Mouse (Mus musculus): ENCODE measurements around the gene Plpp2. TPM values are rescaled to one million over a fixed set of nuclear protein-coding genes. Genes with fewer than 3 reads are reported as not detected.

The Plpp2 gene
- polyA plus RNA-seq, 1 experiment from 2014 or later, result 34.9 TPM

DNA sequence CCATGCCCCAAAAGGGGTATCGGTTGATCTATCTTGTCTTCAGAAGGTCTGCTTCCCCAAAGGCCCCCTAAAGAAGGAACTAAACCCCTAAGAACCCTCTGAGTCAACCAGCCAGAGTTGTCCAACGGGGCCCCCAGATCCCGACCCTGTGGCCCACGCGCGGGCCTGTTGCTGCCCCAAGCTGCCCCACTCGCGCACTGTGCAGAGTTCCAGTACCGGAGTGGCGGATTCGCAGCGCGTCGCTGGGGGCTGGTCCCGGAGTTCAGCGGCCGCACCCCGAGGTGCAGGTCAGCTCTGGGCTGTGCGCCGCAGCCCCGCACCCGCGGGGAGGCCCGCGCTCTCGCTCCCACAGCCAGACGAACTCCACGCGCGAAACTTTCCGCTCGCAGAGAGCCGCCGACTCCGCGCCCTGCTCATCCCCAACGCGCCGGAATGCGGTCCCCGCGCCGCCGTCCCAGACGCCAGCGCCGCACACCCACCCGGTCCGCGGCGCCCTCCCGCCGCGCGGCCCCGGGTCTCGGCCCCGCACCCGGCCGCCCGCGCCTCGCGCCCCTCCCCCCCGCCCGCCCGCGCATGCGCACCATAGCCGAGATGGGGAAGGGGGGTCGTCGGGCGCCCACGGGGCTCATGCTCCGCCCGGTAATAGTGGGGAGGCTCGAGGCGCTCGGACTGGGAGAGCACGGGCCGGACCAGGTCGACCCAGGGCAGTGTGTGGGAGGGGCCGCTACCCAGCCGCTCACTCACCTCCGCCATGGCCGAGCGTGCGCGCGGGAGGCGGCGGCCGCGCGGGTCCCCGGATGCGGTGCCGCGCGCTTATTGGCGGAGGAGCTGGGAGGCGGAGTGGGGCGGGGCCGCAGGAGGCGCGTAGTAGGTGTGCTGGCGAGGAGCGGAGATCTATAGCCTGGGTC, 21.0 kb upstream of the Plpp2 start, which contains the start of gene Mier2:
Gene Mier2 (minus strand): TSS at position 870 of the 908 bp plus-strand sequence.
- peak; percentile 88 for ATAC-seq (ENCODE audit: low FRiP score, low TSS enrichment)
- Histone ChIP-seq H3K27me3 (ENCODE audit: control insufficient read depth, insufficient read depth, low read length) (no peaks in the 10 kb centered on the region), H3K4me1 (ENCODE audit: control insufficient read depth, insufficient read depth, low read length) (peaks cover 15% of the 10 kb centered on the region; the same call in 1 of the 2 replicates), H3K9ac (ENCODE audit: low read depth, low read length) (peak within 1 kb of the TSS; percentile 96), H3K36me3 (ENCODE audit: control insufficient read depth, insufficient read depth, low read length) (peaks cover 10% of the 10 kb centered on the region), H3K4me3 (ENCODE audit: low read length) (peak within 1 kb of the TSS; percentile 98), H3K4me2 (replicated peaks; ENCODE audit: low read depth, low read length) (peak within 1 kb of the TSS; percentile 81), H3K9me3 (ENCODE audit: control insufficient read depth, low read length) (no peaks in the 10 kb centered on the region), H3K27ac (ENCODE audit: low read depth, low read length) (peak within 1 kb of the TSS; percentile 68; the same call in 1 of the 2 replicates)
- under 1% methylated on average over 98 of the region's 108 CpGs for WGBS

DNA sequence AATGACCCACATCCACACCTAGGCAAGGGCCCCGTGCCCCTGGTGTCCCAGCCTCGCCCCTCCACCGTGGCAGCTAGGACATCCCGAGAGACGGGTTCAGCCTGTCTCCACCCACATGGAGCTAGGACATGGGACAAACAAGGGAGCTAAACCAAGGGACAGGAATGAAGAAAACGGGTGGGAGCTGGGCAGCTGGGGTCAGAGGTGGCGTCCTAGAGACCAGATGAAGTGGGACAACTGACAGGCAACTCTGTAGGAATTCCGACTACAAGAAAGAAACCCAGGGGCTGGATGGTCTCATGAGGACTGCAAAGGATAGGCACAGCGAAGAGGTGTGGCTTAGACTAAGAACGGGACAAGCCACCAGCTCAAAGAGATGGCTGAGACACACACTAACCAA, 20.1 kb upstream of the Plpp2 start:
- 23% methylated on average over 10 of the region's 10 CpGs for WGBS

DNA sequence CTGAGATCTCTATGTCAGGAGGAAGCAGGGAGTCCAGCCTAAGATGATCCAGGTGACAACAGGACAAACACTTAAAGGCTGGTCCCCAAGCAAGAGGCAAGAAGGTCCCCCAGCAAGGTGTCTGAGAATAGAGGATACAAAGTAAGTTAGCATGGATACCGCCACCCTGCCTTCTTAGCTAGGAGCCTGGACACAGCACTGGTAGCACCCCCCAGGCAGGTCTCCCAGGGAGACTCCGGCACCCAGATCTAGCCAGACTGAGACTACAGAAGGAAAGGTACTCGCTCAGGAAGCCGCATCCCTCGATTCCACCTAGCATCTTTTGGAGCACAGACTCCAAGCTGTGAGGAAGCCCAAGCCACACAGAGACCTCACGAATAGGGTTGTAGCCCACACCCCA, 19.6 kb upstream of the Plpp2 start:
- H3K4me2 ChIP-seq (replicated peaks; ENCODE audit: low read depth, low read length), result peak overlapping the region; percentile 81; the same call in 1 of the 2 replicates
- H3K27me3 ChIP-seq (ENCODE audit: control insufficient read depth, insufficient read depth, low read length), result no peaks in the 10 kb centered on the region
- no peak for ATAC-seq (ENCODE audit: low FRiP score, low TSS enrichment)
- peaks cover 24% of the 10 kb centered on the region for H3K36me3 ChIP-seq (ENCODE audit: control insufficient read depth, insufficient read depth, low read length)
- H3K9me3 ChIP-seq (ENCODE audit: control insufficient read depth, low read length), result no peaks in the 10 kb centered on the region
- peak overlapping the region; percentile 98; the same call in 1 of the 2 replicates for H3K4me3 ChIP-seq (ENCODE audit: low read length)
- WGBS, result 82% methylated on average over 6 of the region's 6 CpGs
- H3K4me1 ChIP-seq (ENCODE audit: control insufficient read depth, insufficient read depth, low read length), result peaks cover 15% of the 10 kb centered on the region; the same call in 1 of the 2 replicates
- no peak overlapping the region for H3K27ac ChIP-seq (ENCODE audit: low read depth, low read length)
- no peak overlapping the region; the same call in 1 of the 2 replicates for H3K9ac ChIP-seq (ENCODE audit: low read depth, low read length)

More for the DNA sequence above, 20.1 kb upstream of the Plpp2 start:
- Histone ChIP-seq H3K9me3 (ENCODE audit: control insufficient read depth, low read length) (no peaks in the 10 kb centered on the region), H3K4me3 (ENCODE audit: low read length) (peak overlapping the region; percentile 98), H3K27ac (ENCODE audit: low read depth, low read length) (no peak overlapping the region), H3K4me1 (ENCODE audit: control insufficient read depth, insufficient read depth, low read length) (peaks cover 15% of the 10 kb centered on the region; the same call in 1 of the 2 replicates), H3K27me3 (ENCODE audit: control insufficient read depth, insufficient read depth, low read length) (no peaks in the 10 kb centered on the region), H3K36me3 (ENCODE audit: control insufficient read depth, insufficient read depth, low read length) (peaks cover 19% of the 10 kb centered on the region), H3K9ac (ENCODE audit: low read depth, low read length) (peak overlapping the region; percentile 96; the same call in 1 of the 2 replicates), H3K4me2 (replicated peaks; ENCODE audit: low read depth, low read length) (peak overlapping the region; percentile 81)
- ATAC-seq (ENCODE audit: low FRiP score, low TSS enrichment), result no peak

DNA sequence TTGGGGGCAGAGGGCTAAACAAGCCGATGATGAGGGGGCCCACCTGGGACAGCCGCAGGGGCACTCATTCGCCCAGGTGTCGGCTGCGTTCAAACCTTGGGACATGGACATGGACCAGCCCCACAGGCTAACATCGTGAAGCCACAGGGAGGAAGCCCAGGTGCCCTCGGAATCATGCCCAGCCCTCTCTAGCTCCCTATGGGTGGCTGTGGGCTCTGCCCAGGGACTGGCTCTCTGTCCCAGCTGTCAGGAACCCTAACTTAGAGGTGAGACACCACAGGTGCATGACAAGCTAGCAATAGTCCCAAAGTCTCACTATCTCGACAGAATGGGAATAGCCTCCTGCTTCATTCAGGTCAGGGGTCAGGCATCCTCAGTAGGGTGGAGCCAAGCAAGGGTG, 18.9 kb upstream of the Plpp2 start:
- no peaks in the 10 kb centered on the region for H3K27me3 ChIP-seq (ENCODE audit: control insufficient read depth, insufficient read depth, low read length)
- H3K36me3 ChIP-seq (ENCODE audit: control insufficient read depth, insufficient read depth, low read length), result peaks cover 31% of the 10 kb centered on the region
- no peak for ATAC-seq (ENCODE audit: low FRiP score, low TSS enrichment)
- no peak overlapping the region for H3K4me2 ChIP-seq (replicated peaks; ENCODE audit: low read depth, low read length)
- H3K4me3 ChIP-seq (ENCODE audit: low read length), result no peak overlapping the region
- no peaks in the 10 kb centered on the region for H3K9me3 ChIP-seq (ENCODE audit: control insufficient read depth, low read length)
- no peak overlapping the region for H3K27ac ChIP-seq (ENCODE audit: low read depth, low read length)
- H3K4me1 ChIP-seq (ENCODE audit: control insufficient read depth, insufficient read depth, low read length), result peaks cover 15% of the 10 kb centered on the region; the same call in 1 of the 2 replicates
- WGBS, result 86% methylated on average over 8 of the region's 8 CpGs
- no peak overlapping the region for H3K9ac ChIP-seq (ENCODE audit: low read depth, low read length)

DNA sequence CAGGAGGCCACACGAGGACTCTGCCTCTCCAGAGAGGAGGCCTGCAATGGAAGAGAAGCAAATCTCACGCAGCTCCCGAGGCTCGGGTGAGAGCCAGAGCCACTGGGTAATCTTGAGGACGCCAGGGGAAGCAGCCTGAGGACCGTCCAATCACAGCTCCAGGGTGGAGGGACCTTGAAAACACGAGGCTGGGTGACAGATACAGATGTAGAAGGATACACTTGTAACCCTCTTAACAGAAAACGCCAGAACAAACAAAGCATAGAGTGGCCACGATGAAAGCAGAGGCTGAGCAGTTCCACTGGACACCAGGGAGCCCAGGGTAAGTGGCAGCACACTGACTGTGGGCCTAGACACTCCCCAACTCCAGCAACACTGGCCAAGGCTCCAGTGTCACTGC, 16.8 kb upstream of the Plpp2 start:
- ATAC-seq (ENCODE audit: low FRiP score, low TSS enrichment), result no peak
- Histone ChIP-seq H3K9ac (ENCODE audit: low read depth, low read length) (no peak overlapping the region), H3K9me3 (ENCODE audit: control insufficient read depth, low read length) (no peaks in the 10 kb centered on the region), H3K36me3 (ENCODE audit: control insufficient read depth, insufficient read depth, low read length) (peaks cover 52% of the 10 kb centered on the region), H3K4me1 (ENCODE audit: control insufficient read depth, insufficient read depth, low read length) (peaks cover 15% of the 10 kb centered on the region; the same call in 1 of the 2 replicates), H3K4me3 (ENCODE audit: low read length) (no peak overlapping the region), H3K27ac (ENCODE audit: low read depth, low read length) (no peak overlapping the region), H3K4me2 (replicated peaks; ENCODE audit: low read depth, low read length) (no peak overlapping the region), H3K27me3 (ENCODE audit: control insufficient read depth, insufficient read depth, low read length) (no peaks in the 10 kb centered on the region)
- 89% methylated on average over 9 of the region's 9 CpGs for WGBS

DNA sequence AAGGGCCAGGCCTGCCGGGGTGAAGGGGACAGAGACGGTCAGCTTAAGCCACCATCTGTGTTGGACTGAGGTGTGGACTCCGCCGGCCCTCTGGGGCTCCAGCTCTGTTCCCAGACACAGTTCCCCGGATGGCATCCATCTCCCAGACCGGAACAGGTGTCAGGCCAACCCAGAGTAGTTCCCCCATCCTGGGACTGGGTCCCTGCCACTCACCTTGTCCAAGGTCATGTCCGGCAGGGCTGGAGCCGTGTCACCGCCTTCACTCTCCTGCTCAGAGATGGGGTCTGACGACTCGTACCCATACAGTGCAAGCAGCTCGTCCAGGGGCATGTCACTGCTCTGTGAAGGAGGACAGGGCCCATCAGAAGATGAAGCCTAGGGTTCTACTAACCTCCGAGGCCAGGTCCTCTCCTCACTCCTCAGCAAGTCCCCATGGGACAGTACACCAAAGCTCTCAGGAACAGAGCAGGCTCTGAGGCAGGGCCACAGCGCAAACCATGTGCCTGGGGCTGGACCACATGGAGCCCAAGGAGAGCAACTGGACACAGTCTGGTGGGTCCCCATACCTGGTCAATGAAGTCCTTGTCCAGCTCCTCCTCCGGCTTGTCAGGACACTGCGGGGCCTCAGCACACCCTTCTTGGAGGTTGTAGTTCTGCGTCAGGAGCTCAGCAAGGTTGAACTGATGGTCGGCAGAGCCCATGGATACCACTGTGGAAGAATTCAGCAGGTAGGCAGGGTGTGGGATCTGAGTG, 15.6 kb upstream of the Plpp2 start:
- Histone ChIP-seq H3K9ac (ENCODE audit: low read depth, low read length) (no peak overlapping the region), H3K4me1 (ENCODE audit: control insufficient read depth, insufficient read depth, low read length) (peaks cover 15% of the 10 kb centered on the region; the same call in 1 of the 2 replicates), H3K4me3 (ENCODE audit: low read length) (no peak overlapping the region), H3K27me3 (ENCODE audit: control insufficient read depth, insufficient read depth, low read length) (no peaks in the 10 kb centered on the region), H3K9me3 (ENCODE audit: control insufficient read depth, low read length) (no peaks in the 10 kb centered on the region), H3K27ac (ENCODE audit: low read depth, low read length) (no peak overlapping the region), H3K36me3 (ENCODE audit: control insufficient read depth, insufficient read depth, low read length) (peaks cover 64% of the 10 kb centered on the region), H3K4me2 (replicated peaks; ENCODE audit: low read depth, low read length) (no peak overlapping the region)
- ATAC-seq (ENCODE audit: low FRiP score, low TSS enrichment), result no peak
- WGBS, result 88% methylated on average over 18 of the region's 18 CpGs

DNA sequence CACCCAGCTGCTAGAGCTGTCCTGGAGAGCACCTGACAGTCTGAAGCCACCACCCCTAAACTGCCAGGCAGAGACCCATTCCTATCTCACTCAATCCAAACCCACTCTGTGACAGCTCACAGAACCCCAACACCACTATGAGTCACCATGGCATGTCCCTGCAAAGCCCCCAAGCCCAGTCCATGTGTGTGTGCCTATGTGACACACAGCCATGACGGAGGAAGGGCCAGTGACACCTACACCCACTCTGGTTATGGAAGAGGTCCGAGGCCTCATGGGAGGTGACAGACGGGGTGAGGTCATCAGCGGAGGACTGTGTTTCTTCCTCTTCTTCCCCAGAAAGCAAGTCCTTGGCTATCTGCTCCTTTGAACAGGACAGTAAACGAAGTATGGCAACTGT, 14.9 kb upstream of the Plpp2 start:
- WGBS, result 92% methylated on average over 5 of the region's 5 CpGs
- no peak overlapping the region for H3K4me3 ChIP-seq (ENCODE audit: low read length)
- H3K4me1 ChIP-seq (ENCODE audit: control insufficient read depth, insufficient read depth, low read length), result peaks cover 12% of the 10 kb centered on the region; the same call in 1 of the 2 replicates
- peaks cover 70% of the 10 kb centered on the region for H3K36me3 ChIP-seq (ENCODE audit: control insufficient read depth, insufficient read depth, low read length)
- ATAC-seq (ENCODE audit: low FRiP score, low TSS enrichment), result no peak
- no peak overlapping the region for H3K27ac ChIP-seq (ENCODE audit: low read depth, low read length)
- no peaks in the 10 kb centered on the region for H3K9me3 ChIP-seq (ENCODE audit: control insufficient read depth, low read length)
- H3K4me2 ChIP-seq (replicated peaks; ENCODE audit: low read depth, low read length), result no peak overlapping the region
- H3K9ac ChIP-seq (ENCODE audit: low read depth, low read length), result no peak overlapping the region
- H3K27me3 ChIP-seq (ENCODE audit: control insufficient read depth, insufficient read depth, low read length), result no peaks in the 10 kb centered on the region

DNA sequence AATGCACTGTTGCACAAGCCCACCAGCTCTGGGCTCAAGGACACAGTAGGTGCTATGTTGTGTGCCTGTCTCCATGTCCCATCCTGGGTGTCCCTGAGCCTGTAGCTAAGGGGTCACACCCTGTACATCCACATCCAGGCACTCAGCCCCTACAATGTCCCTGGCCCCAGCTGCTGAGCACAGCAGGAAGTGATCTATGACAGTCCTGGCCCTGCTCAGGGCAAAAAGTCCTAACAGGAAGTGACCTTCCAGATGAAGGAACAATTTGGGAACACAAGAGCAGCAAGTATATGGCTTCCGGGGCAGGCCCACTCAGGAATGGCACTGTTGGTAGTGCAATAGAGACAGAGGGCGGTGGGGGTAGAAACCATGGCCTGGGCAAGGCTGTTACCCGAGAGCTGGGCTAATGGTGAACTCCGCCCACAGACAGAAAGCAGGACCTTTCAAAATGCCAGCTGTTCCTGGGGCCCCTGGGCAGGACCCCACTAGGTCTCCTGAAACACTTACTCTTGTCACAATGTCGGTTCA, 13.6 kb upstream of the Plpp2 start:
- Histone ChIP-seq H3K27me3 (ENCODE audit: control insufficient read depth, insufficient read depth, low read length) (no peaks in the 10 kb centered on the region), H3K27ac (ENCODE audit: low read depth, low read length) (no peak overlapping the region), H3K36me3 (ENCODE audit: control insufficient read depth, insufficient read depth, low read length) (peaks cover 84% of the 10 kb centered on the region), H3K4me2 (replicated peaks; ENCODE audit: low read depth, low read length) (no peak overlapping the region), H3K4me1 (ENCODE audit: control insufficient read depth, insufficient read depth, low read length) (0 out of 2 replicates have a peak, but pooled peaks cover 3% of the 10 kb centered on the region), H3K9ac (ENCODE audit: low read depth, low read length) (no peak overlapping the region), H3K4me3 (ENCODE audit: low read length) (no peak overlapping the region), H3K9me3 (ENCODE audit: control insufficient read depth, low read length) (no peaks in the 10 kb centered on the region)
- 73% methylated on average over 5 of the region's 5 CpGs for WGBS
- ATAC-seq (ENCODE audit: low FRiP score, low TSS enrichment), result no peak

Measured in kidney, embryonic 14.5 days (tissue).